Mouse (Mus musculus) B cell, adult 62 days (primary cell): ENCODE measurements around the gene Slc22a7. TPM values are rescaled to one million over a fixed set of nuclear protein-coding genes. Genes with fewer than 3 reads are reported as not detected.

Experiments used
- total RNA-seq: library from RNA; stranded (reverse); gene quantifications from 4 replicates; pipeline ENCODE4 v1.2.4, GENCODE M21; 2023

Gene Slc22a7
- total RNA-seq, result not detected in 4 replicates

GRCm38 (mm10) chr17:46438298-46438873 is at the start of gene Slc22a7:
Gene Slc22a7 (minus strand): TSS chr17:46438457.

GRCm38 (mm10) chr17:46487431-46487830 is 49.2 kb upstream of the Slc22a7 start, which contains the start of gene Ttbk1:
Gene Ttbk1 (minus strand): TSS chr17:46487675.

GRCm38 (mm10) chr17:46428761-46429414 is 9.4 kb downstream of the Slc22a7 start, which contains the start of gene Crip3:
Gene Crip3 (plus strand): TSS chr17:46428926.

GRCm38 (mm10) chr17:46383294-46384060 is 54.8 kb downstream of the Slc22a7 start, which contains the start of gene Zfp318:
Gene Zfp318 (plus strand): TSS chr17:46383731.

Other genes starting within 250 kb of the Slc22a7 start
- 14.4 to 16.3 TPM (median 14.7 TPM) in 4 replicates for gene Polh, start 235.8 kb downstream of the Slc22a7 start, total RNA-seq
- 37.8 to 40.5 TPM (median 38.7 TPM) in 4 replicates for gene Xpo5, start 235.7 kb downstream of the Slc22a7 start, total RNA-seq
- gene Polr1c, start 190.4 kb downstream of the Slc22a7 start, total RNA-seq, result 59.6 to 66.5 TPM (median 65.0 TPM) in 4 replicates
- 66.9 to 83.2 TPM (median 75.1 TPM) in 4 replicates for gene Yipf3, start 190.4 kb downstream of the Slc22a7 start, total RNA-seq
- 2.3 to 3.3 TPM (median 2.5 TPM) in 4 replicates for gene Lrrc73, start 184.9 kb downstream of the Slc22a7 start, total RNA-seq
- gene Tjap1, start 155.4 kb downstream of the Slc22a7 start, total RNA-seq, result 60.0 to 64.7 TPM (median 61.1 TPM) in 4 replicates
- not detected in 4 replicates for gene Dlk2, start 141.0 kb downstream of the Slc22a7 start, total RNA-seq
- 12.8 to 15.0 TPM (median 13.7 TPM) in 4 replicates for gene Abcc10, start 110.1 kb downstream of the Slc22a7 start, total RNA-seq
- gene Zfp318, start 54.7 kb downstream of the Slc22a7 start, total RNA-seq, result 259 to 291 TPM (median 274 TPM) in 4 replicates
- 4.3 to 7.2 TPM (median 5.3 TPM) in 4 replicates for gene Crip3, start 9.5 kb downstream of the Slc22a7 start, total RNA-seq
- gene Ttbk1, start 49.2 kb upstream of the Slc22a7 start, total RNA-seq, result 3.0 to 4.2 TPM (median 3.5 TPM) in 4 replicates
- 0.83 TPM in 1 of 4 replicates, not detected in the others for gene Dnph1, start 58.3 kb upstream of the Slc22a7 start, total RNA-seq
- gene Cul9, start 107.9 kb upstream of the Slc22a7 start, total RNA-seq, result 16.7 to 18.7 TPM (median 17.0 TPM) in 4 replicates
- 85.8 to 123 TPM (median 90.9 TPM) in 4 replicates for gene Srf, start 117.7 kb upstream of the Slc22a7 start, total RNA-seq
- gene Ptk7, start 191.0 kb upstream of the Slc22a7 start, total RNA-seq, result not detected in 4 replicates
- 20.6 to 24.1 TPM (median 21.7 TPM) in 4 replicates for gene Klc4, start 207.6 kb upstream of the Slc22a7 start, total RNA-seq
- gene Mrpl2, start 207.8 kb upstream of the Slc22a7 start, total RNA-seq, result 31.0 to 37.9 TPM (median 35.5 TPM) in 4 replicates
- gene Cul7, start 211.9 kb upstream of the Slc22a7 start, total RNA-seq, result 7.4 to 9.2 TPM (median 8.5 TPM) in 4 replicates
- 22.4 to 31.7 TPM (median 25.4 TPM) in 4 replicates for gene Rrp36, start 235.9 kb upstream of the Slc22a7 start, total RNA-seq
- 47.4 to 58.8 TPM (median 54.1 TPM) in 4 replicates for gene Mea1, start 240.3 kb upstream of the Slc22a7 start, total RNA-seq
- gene Klhdc3, start 242.5 kb upstream of the Slc22a7 start, total RNA-seq, result 39.9 to 46.1 TPM (median 42.2 TPM) in 4 replicates